Mouse (Mus musculus): ENCODE data around the gene Rsph14.
"Not testable (repeated sequence)": the region's sequence is repeated elsewhere in the genome, so short reads cannot be mapped to it uniquely, and the experiment has no call there.

Rsph14 gene

DNA sequence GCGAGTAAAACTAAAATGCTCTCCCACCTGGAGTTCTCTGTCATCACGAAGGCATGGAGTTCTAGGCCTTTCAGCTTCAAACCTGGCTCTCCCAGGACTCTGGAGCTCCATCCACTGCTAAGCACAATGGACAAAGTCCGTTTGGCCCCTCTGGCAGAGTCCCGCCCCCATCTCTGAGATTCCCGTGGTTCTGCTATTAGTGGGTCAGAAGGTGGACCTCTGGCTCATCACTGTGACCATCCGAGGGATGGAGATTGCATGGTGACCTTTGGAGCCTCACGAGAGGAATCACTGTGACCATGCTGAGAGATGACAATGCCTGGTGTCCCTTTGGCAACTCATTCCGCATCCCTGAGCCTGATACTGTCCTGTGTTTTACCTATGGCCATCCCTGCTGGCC is 20.5 kb upstream of the Rsph14 start:
- DNase-seq: no peak

DNA sequence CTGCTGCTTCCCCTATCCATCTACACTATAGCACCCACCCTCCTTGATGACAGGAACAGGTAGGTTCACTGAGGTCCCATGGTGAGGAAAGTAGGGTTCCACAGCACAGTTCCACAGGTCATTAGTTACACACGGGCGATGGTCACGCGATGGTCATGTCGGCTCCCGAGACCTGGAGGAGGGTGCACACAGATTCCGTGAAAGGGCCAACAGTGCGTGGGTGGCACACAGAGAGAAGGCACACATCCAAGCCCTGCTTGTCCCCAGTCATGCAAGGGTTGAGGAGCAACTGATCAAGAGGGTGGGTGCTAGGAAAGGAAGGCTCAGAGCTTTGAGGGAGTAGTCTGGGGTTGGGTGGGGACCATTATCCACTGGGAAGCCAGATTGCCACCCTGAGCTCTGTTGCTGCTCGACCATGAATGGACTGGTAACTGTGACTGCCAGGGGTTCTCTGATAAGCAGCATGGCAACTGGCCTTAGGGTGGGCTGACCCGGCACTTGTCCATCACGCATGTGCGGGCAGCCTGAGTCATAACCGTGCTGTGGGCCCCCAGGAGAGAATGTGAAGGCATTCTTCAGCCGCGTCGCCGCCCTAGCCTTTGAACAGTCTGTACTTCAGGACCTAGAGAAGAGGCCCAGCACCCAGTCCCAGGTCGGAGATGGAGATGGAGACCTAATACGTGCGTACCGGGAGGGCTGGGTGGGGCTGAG is 19.1 kb upstream of the Rsph14 start:
- peak in 1 of 2 experiments; percentile 29 for DNase-seq

- peak in 1 of 2 experiments; percentile 63 for DNase-seq
These were observed 16.3 kb upstream of the Rsph14 start for GRCm38 (mm10) chr10:75048711-75049110.

DNA sequence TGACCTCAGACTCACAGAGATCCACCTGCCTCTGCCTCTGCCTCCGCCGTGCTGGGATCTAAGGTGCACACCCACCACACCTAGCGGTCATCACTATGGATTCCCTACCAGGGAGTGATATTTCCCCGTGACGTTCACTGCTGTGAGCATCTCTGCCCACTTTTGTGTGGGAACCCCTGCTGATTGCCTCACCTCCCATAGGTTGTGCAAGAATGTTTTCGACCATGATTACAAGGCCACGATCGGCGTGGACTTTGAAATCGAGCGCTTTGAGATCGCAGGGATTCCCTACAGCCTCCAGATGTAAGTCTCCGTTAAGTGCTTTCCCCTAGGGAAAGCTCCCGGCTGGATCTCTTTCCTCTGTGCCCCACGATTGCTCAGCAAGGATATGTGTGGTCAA is 13.4 kb upstream of the Rsph14 start:
- no peak for DNase-seq

DNA sequence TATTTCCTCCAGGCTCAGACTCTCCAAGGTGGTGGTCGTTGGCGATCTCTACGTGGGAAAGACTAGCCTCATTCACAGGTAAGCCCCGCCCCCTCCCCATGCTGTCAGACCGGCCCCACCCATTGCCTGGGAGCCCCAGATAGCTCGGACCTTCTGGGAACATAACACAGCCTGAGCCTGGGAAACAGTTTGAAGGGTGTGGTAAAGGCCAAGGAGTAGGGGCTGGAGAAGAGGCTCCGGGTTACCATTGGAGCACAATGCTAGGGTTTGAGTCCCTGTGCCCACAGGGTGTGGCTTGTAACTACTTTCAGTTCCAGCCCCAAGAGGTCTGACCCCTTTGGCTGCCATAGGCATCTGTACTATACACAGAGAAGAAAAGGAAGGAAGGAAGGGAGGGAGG is 12.1 kb upstream of the Rsph14 start:
- DNase-seq: no peak

DNA sequence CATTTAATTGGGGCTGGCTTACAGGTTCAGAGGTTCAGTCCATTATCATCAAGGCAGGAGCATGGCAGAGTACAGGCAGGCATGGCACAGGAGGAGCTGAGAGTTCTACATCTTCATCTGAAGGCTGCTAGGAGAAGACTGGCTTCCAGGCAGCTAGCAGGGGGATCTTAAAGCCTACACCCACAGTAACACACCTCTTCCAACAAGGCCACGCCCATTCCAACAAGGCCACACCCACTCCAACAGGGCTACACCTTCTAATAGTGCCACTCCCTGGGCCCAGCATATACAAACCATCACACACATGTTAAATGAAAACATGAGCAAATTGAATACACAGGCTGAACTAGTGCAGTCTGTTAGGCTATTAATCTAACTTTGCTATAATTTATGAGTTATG is 9.7 kb upstream of the Rsph14 start:
- not testable (repeated sequence) for DNase-seq

DNA sequence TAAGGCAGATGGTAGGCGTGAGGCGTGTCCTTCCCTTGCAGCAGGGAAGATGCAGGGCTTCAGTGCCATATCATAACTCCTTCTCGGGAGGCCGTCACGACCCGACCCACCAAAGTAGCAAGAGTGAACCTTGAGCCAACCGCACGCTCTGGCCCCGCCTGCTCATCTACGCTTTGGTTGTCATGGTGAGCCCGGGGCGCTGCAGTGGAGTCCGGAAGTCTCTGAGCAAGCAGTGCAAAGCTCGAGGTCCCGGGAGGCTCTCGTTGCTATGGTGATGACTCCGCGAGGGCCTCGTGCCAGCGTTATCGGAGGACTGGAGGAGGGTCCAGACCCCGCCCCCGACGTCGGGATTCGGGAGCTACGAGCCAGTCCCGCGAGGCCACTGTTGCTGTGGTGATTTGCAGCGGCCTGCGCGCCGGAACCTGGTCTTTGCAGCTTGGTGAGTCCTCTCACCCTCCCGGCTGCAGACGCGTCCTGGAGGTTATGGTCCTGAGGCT is 4.5 kb upstream of the Rsph14 start, which contains the start of gene Rab36:
Rab36 (plus strand) TSS at position 176 of the 497 bp plus-strand sequence.
- peak; percentile 99 to 100 for DNase-seq

GRCm38 (mm10) chr10:75031345-75032114 is 856 bp downstream of the Rsph14 start:
- no peak for DNase-seq

- DNase-seq: no peak
These were observed 2.2 kb downstream of the Rsph14 start for GRCm38 (mm10) chr10:75030234-75030633.

DNA sequence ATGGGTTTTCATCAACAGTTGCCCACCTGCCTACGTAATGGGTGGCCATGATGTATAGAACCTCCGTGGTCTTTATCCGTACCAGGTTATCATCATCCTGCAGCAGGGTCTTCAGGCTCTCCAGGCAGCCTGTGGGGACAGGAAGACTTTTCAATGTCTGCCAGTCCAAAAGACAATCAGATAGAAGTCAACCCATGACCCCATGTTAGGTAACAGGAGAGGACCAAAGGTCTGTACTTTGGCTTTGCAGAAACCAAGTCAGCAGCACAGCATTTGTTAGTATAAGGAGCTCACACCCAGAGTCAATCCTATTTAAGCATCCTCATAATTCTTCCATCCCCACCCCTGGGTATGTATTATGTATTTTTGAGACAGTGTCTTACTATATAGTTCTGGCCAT is 2.7 kb downstream of the Rsph14 start:
- DNase-seq: no peak

GRCm38 (mm10) chr10:75028743-75029142 is 3.6 kb downstream of the Rsph14 start:
- no peak for DNase-seq

GRCm38 (mm10) chr10:75026491-75026890 is 5.9 kb downstream of the Rsph14 start:
- DNase-seq: no peak

- DNase-seq: peak; percentile 93 to 97
These were observed 11.2 kb downstream of the Rsph14 start for GRCm38 (mm10) chr10:75021138-75021537.

DNA sequence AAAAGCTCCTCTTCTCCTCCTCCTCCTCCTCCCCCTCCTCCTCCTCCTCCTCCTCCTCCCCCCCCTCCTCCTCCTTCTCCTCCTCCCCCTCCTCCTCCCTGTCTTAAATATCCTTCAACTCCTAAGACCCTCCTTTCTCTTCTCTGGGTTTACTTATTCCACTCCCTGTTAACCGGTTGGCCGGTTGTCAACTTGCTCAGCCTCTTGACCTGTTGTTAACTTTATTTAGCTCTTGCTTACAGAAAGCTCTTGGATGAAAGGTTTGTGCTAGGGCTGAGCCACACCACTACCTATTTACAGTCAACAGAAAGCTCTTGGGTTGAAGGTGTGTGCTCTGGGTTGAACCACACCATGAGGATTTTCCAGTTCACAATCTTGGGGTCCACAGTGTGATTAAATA is 12.1 kb downstream of the Rsph14 start:
- no peak for DNase-seq

DNA sequence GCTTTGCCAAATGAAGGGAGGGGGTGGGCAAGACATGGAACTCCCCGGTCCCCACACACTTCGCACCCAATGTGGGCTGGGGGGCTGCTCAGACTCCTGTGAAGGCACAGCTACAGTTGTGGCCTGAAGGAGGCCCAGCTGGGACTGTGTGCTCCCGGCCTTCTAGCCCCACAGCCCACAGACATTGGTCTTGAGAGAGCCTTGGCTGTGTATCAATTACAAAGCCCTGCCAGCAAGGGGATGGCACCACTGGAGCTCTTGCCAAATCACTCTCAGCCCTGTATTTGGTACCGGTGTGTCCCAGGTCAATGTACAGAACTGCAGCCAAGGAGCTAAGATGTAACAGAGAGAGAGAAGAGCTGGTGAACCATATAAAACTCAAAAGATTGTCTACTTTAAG is 15.9 kb downstream of the Rsph14 start:
- DNase-seq: peak; percentile 69 to 75

DNA sequence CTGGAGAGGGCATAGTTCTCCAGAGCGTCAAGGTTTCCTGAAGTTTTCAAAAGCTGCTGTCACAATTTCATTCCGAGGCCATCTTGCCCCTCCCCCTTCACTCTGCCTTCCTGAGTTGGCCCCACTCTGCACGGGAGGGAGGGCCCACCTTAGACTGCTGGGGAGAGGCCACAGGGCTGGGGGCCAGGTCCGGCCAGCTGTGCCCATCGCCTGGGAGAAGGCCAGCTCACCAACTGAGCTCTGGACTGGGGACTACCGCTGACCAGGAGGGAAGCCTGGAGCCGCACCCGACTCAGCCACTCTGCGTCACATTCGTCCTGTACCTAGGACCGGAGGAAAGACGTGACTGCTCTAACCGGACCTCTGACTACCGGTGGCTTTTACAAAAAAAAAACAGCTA is 16.9 kb downstream of the Rsph14 start:
- DNase-seq: peak; percentile 45 to 54

DNA sequence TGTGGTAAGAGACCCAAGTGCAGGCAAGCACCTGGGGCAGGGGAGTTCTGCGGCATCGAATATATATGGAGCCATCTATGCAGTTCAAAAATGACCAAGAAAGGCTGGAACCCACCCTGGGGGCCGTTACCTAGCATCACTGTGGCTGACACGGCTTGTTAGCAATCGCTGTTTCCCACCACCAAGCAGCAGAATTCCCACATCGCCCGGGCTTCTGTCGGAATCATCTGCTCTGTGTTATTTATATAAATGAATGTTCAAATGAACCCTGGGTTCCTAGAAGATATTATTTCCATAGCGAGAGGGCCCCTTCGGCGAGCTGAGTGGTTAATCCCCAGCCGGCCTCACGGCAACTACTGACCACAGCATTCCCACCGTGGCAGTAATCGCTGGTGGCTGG is 21.7 kb downstream of the Rsph14 start:
- no peak for DNase-seq

GRCm38 (mm10) chr10:75006889-75007662 is 25.3 kb downstream of the Rsph14 start:
- DNase-seq: no peak

- DNase-seq: no peak
These were observed 28.3 kb downstream of the Rsph14 start for GRCm38 (mm10) chr10:75004067-75004466.

DNA sequence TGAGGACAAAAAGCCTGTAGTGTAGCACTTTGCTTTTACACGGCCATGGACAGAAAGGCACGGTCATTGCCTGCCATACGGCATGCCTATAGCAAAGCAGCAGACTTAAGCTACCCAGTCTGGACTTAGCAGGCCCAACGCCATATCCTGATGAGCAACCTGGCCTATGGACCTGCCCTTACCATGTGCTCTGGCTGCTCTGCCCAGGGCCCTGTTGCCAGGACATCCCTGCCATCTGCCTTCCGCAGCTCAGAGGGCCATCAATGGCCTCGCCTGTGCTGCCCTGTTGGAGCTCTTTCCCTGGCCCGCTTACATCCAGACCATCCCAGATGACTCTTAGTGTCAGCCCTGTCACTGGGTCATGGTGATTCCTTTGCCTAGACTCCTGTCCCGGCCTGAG is 31.0 kb downstream of the Rsph14 start:
- peak; percentile 83 to 90 for DNase-seq

DNA sequence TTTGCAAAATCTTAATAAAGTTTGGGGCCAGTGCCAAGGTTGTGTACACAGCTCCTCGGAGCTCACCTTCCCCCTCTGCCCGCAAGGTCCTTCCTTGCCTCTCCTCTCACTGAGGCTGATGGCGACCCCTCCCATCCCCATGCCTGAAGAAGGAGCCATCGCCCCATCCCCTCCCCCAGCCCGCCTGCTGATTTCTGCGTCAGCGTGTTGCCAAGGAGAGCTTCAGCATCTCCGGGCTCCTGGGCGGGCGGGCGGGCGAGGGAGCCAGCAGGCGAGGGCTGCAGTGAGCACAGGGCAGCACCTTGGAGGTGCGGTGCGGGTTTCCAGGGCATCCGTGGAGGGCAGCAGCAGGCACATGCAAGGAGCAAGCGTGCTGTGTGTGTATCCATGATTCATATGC is 37.0 kb downstream of the Rsph14 start:
- DNase-seq: peak; percentile 61 to 71

DNA sequence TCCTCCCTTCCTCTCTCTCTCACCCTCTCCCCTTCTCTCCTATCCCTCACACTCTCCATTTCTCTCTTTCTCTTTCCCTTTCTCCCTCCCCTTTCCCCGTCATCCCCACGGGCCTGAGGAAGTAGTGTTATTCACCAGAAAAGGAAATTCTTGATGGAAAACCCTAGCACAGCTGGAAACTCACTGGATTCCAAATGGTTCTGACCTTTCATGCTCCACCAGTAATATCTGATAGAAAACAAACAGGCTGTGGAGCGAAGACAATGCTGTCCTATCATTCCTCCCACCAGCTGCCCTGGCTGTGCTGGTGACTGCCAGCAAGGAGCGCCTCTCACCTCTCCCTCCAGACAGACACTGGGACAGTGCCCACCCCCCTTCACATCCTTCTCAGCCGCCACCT is 37.5 kb downstream of the Rsph14 start:
- no peak for DNase-seq
